Mouse (Mus musculus) spleen, adult 18-20 months (tissue): Measurements from ENCODE around the gene Mettl22.

Experiments used
- DNase-seq, 2 experiments: peaks; one replicate each; pipeline ENCODE4 v3.0.0; 2022; ENCODE audit warnings: mixed read lengths in 2 of 2

The Mettl22 gene

GRCm38 (mm10) chr16:8513236-8513906 is 42.8 kb downstream of the Mettl22 start, which contains the start of gene Abat:
Gene Abat (plus strand): TSS chr16:8513429.
- peak; percentile 46 to 54 for DNase-seq

DNA sequence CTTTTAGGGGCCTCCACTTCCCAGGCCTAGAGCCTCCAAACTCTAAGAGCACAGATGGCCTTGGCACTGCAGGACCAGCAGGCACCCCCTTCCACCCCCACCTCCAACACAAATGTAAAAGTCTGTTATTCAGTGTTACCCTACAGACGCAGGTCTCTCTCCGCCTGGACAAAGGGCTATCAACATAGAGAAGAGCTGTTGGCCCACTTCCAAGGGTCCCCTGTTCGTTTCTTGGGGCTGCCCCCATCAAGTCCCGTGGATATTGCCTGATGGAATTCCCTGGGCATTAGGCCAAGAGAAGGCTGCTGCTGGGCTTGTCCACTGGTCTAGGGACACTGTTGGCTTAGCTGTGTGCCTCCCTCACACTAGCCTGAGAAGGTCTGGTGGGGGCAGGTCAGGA is 43.6 kb downstream of the Mettl22 start:
- DNase-seq: no peak

GRCm38 (mm10) chr16:8520525-8520924 is 49.9 kb downstream of the Mettl22 start:
- no peak for DNase-seq

DNA sequence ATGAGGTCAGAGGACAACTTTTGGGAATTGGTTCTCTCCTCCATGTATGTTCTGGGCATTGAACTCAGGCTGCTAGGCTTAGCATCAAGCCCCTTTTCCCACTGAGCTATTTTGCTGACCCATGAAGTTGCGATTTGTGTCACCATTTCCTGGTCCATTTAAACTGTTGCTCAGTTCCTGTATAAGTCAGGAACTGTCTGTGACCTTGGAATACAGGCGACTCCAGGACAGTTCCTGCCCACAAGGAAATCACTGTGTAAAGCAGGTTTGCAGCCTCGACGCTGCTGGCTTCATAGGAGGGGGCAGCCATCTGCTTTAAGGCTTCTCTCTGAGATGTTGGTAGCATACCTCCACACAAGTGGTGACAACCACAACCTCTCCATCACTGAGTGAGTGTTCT is 50.7 kb downstream of the Mettl22 start:
- DNase-seq: no peak

GRCm38 (mm10) chr16:8523480-8524144 is 53.0 kb downstream of the Mettl22 start:
- no peak for DNase-seq

DNA sequence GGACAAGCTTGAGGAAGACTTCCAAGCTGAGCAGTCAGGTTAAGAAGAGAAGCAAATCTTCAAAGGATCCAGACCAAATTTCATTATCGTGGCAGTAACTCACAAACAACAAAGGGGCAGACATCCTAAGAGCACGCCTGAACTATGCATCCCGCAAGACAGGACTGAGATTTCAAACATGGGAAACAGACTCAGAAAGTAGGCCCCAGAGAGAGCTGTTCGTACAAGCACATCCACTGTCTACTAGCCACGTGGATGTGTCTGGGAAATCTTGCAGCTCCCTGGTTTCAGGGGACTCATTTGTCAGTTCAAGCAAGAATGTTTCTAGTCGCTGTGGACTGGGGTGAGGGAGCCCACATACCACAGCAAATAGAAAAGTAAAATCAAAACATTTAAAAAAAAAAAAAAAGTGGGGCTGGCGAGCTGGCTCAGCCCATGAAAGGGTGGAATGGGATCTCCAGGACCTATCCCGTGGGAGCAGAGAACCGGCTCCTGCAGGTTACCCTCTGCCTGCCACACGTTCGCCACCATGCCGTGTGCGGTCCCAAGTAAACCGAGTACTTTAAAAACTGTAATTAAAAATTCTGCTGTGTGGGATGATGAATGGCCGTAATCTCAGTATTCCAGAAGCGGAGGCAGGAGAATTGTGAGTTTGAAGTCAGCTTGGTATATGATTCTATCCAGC is 53.7 kb downstream of the Mettl22 start:
- DNase-seq: no peak

- DNase-seq: no peak
These were observed 54.7 kb downstream of the Mettl22 start for GRCm38 (mm10) chr16:8525293-8525692.

- no peak for DNase-seq
These were observed 55.3 kb downstream of the Mettl22 start for GRCm38 (mm10) chr16:8525877-8526276.

DNA sequence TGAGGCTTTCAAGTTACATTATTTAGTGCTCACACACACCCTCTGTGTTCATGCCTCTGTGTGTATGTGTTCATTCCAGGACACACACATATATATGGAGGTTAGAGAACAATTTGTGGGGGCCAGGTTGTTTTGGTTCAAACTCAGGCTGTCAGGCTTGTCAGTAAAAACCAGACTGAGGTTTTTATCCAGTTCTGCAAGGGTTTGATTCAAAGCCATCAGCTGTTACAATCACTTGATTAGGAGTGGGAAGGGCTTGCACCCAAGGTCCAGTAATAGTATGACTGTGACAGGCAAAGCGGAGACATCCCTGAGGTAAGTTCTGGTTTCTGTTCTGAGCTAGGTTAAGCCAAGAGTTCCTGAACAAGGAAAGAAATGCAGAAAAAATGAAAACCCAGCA is 58.8 kb downstream of the Mettl22 start:
- no peak for DNase-seq

- DNase-seq: no peak
These were observed 59.4 kb downstream of the Mettl22 start for GRCm38 (mm10) chr16:8530018-8530417.

- DNase-seq: no peak
These were observed 61.9 kb downstream of the Mettl22 start for GRCm38 (mm10) chr16:8532461-8532860.

DNA sequence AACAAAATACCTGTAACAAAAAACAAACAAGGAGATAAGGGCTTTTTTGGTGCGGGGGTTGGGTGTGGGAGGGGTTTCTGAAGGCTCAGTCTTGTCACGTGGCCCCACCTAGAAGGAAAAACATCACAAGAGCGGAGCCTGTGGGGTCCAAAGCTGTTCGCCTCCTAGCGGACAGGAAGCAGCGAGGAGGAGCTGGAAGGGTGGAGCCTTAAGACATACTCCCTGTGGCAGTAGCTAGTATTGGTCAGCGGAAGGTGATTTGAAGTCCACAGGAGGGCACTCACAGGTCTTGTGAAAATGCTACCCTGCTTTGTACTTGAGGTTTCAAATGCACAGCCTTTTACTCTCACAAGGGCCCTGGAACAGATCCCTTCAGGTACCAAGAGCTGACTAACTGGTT is 62.3 kb downstream of the Mettl22 start:
- DNase-seq: no peak

GRCm38 (mm10) chr16:8533477-8533876 is 62.9 kb downstream of the Mettl22 start:
- DNase-seq: no peak

GRCm38 (mm10) chr16:8534466-8535200 is 64.0 kb downstream of the Mettl22 start:
- DNase-seq: no peak

GRCm38 (mm10) chr16:8535411-8535810 is 64.8 kb downstream of the Mettl22 start:
- no peak for DNase-seq

DNA sequence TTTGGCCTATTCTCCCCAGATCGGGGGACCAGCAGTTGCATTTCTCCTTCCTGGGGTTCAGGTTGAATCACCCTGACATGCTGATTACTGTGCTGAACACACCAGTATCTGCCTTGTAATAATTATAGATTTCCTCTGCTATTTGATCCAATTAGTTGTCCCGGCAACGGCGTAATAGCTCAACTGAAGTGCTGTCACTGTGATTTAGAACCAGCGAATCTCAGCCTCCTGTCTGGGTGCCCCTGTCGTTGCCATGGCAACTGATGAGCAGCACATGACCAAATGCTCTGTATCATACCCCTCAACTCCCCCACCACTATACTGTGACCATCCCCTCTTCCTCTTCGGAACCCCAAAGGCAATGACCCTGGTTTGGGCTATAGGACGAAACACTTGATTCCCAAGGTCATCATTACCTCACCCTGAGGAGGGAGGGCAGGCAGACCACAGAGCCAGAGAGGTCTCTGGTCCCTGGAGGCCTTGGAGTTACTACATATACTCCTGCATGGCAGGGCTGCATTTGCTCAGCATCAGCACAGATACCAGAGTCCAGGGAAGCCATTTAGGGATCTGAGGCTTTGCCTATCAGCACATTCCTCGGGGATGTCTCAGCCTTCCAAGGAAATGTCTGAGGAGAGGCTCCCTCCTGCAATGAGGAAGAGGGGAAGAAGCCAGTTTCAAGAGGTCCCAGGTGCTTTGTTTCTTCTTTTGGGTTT is 68.7 kb downstream of the Mettl22 start:
- no peak for DNase-seq
